ENCODE assay signal across 9 mouse cellular contexts in the genomic region with DNA sequence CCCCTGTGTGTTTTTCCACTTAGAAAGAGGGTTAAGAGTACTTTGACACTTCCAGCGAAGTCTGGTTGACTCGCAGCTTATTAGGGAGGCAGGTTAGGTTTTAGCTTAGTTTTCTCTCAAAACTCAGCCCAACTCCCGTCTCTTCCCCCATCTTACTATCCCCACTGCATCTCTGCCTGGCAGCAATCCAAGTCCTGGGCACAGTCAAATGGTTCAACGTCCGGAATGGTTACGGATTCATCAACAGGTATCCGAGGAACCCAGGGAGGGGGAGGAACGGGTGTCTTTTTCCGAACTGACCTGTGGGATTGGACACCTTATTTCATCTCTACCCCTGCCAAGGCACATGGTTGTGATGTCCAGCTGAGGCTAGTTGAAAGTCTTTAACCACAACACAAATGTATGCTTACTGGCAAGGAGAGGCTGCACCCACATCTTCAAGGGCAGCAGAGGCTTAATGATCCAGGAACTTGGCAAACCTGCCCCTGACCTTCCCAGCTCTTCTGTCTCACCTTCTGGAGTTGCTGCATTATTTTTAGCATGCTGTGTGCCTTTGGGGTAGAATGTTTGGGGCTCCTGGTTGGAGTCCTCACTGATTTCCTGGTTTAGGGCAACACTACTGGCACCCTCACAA. TPM values are rescaled to one million over a fixed set of nuclear protein-coding genes. Genes with fewer than 3 reads are reported as not detected.
DNase-seq lines count a peak whose midpoint lies in the region; ATAC-seq lines count a peak whose summit lies in the region.
"Had no signal": no experiment of that assay in that cellular context is flagged by ENCODE, and none has a peak within 500 bp of the region (broad histone marks: within the 10 kb centered on the region; RNA-seq: fewer than 3 reads in every experiment).

No protein-coding gene starts in this region.

- H3K9me3 ChIP-seq in liver, embryonic 11.5 days (ENCODE audit: control insufficient read depth, low read length) = no peaks in the 10 kb centered on the region
- no peaks in the 10 kb centered on the region for H3K9me3 ChIP-seq in neural tube, embryonic 15.5 days (replicated peaks)

- peak overlapping the region; percentile 43; the same call in 1 of the 2 replicates for H3K4me3 ChIP-seq in liver, embryonic 11.5 days (ENCODE audit: low read depth, low read length)
- H3K4me3 ChIP-seq in neural tube, embryonic 15.5 days (replicated peaks) = peak overlapping the region; percentile 61

- H3K9ac ChIP-seq in liver, embryonic 11.5 days (ENCODE audit: low read depth, low read length) = no peak overlapping the region
- peak overlapping the region; percentile 57; the same call in 1 of the 2 replicates for H3K9ac ChIP-seq in neural tube, embryonic 15.5 days (replicated peaks)

- intact Hi-C loops in heart, postnatal 10 days (cut with DNase I) = no loop called here

- peak overlapping the region; percentile 90 for H3K4me2 ChIP-seq in liver, embryonic 11.5 days
- peak overlapping the region; percentile 100 for H3K4me2 ChIP-seq in neural tube, embryonic 15.5 days

- WGBS in liver, embryonic 11.5 days = 45% methylated on average over 9 of the region's 9 CpGs
- 32% methylated on average over 9 of the region's 9 CpGs for WGBS in neural tube, embryonic 15.5 days

- no peak for ATAC-seq in liver, embryonic 11.5 days (replicated peaks; ENCODE audit: low FRiP score)
- no peak for ATAC-seq in neural tube, embryonic 15.5 days (ENCODE audit: low FRiP score)
- no peak for ATAC-seq in erythroid progenitor cell, adult 5-6 weeks (replicated peaks; ENCODE audit: low FRiP score, poor library complexity, severe bottlenecking)

- no peak overlapping the region for H3K27ac ChIP-seq in liver, embryonic 11.5 days (ENCODE audit: low read depth, low read length)
- no peak overlapping the region for H3K27ac ChIP-seq in neural tube, embryonic 15.5 days (replicated peaks)
- H3K27ac ChIP-seq: macrophage had no signal

- peaks cover 19% of the 10 kb centered on the region for H3K4me1 ChIP-seq in liver, embryonic 11.5 days (replicated peaks; ENCODE audit: control insufficient read depth, insufficient read depth, low read length)
- H3K4me1 ChIP-seq in neural tube, embryonic 15.5 days = peaks cover 34% of the 10 kb centered on the region

- no peaks in the 10 kb centered on the region for H3K36me3 ChIP-seq in liver, embryonic 11.5 days (ENCODE audit: control insufficient read depth, insufficient read depth, low read length)
- no peaks in the 10 kb centered on the region for H3K36me3 ChIP-seq in neural tube, embryonic 15.5 days

- peaks cover 63% of the 10 kb centered on the region for H3K27me3 ChIP-seq in liver, embryonic 11.5 days (replicated peaks; ENCODE audit: control insufficient read depth, insufficient read depth, low read length)
- peaks cover 35% of the 10 kb centered on the region for H3K27me3 ChIP-seq in neural tube, embryonic 15.5 days (replicated peaks)

- DNase-seq in liver, embryonic 11.5 days (ENCODE audit: low spot score) = no peak
- DNase-seq in liver (no peak), MN1 (ENCODE audit: low spot score) (no peak)
- DNase-seq in heart, postnatal 10 days = peak; percentile 59 to 69
- peak; percentile 47 for DNase-seq in kidney, postnatal 14 days
- no peak for DNase-seq in urinary bladder, postnatal 4 days (ENCODE audit: low spot score in 2 of 2)

RNA-seq across cellular contexts. Expression of gene Ybx2, which starts 1.2 kb away (rescaled TPM):
- 1.3 and 1.7 TPM in 2 replicates for polyA plus RNA-seq in liver, embryonic 11.5 days (2014; fragmentation: Nextera tagmentation; extraction: Ambion mirVana)
- 10 to 100 TPM; 22.7 to 25.7 TPM for total RNA-seq in heart, postnatal 10 days (2021)
- 5.0 and 6.3 TPM in 2 replicates for polyA plus RNA-seq in neural tube, embryonic 15.5 days (2015; fragmentation: Nextera tagmentation; extraction: Ambion mirVana)
- total RNA-seq in erythroid progenitor cell, adult 5-6 weeks (2015; ENCODE audit: low replicate concordance) = not detected in 2 replicates
- total RNA-seq in erythroid progenitor cell, adult 5-6 weeks (2017; ENCODE audit: low replicate concordance) = 3.9 TPM in 1 of 2 replicates, not detected in the other
- polyA plus RNA-seq: macrophage had no signal

RNA-seq across cellular contexts. Expression of gene Slc2a4, which starts 11.2 kb away (rescaled TPM):
- polyA plus RNA-seq in liver, embryonic 11.5 days (2014; fragmentation: Nextera tagmentation; extraction: Ambion mirVana) = 7.0 and 8.3 TPM in 2 replicates
- 100 to 1,000 TPM; 135 to 144 TPM for total RNA-seq in heart, postnatal 10 days (2021)
- polyA plus RNA-seq in neural tube, embryonic 15.5 days (2015; fragmentation: Nextera tagmentation; extraction: Ambion mirVana) = 4.4 and 8.5 TPM in 2 replicates
- 94.7 and 103 TPM in 2 replicates for total RNA-seq in erythroid progenitor cell, adult 5-6 weeks (2015; ENCODE audit: low replicate concordance)
- total RNA-seq in erythroid progenitor cell, adult 5-6 weeks (2017; ENCODE audit: low replicate concordance) = 246 and 613 TPM in 2 replicates

RNA-seq across cellular contexts. Expression of gene Eif5a, which starts 15.1 kb away (rescaled TPM):
- 2,995 and 3,090 TPM in 2 replicates for polyA plus RNA-seq in liver, embryonic 11.5 days (2014; fragmentation: Nextera tagmentation; extraction: Ambion mirVana)
- total RNA-seq in heart, postnatal 10 days (2021) = 100 to 1,000 TPM; 488 to 490 TPM
- 1,034 and 1,270 TPM in 2 replicates for polyA plus RNA-seq in neural tube, embryonic 15.5 days (2015; fragmentation: Nextera tagmentation; extraction: Ambion mirVana)
- 394 and 471 TPM in 2 replicates for total RNA-seq in erythroid progenitor cell, adult 5-6 weeks (2015; ENCODE audit: low replicate concordance)
- 246 and 254 TPM in 2 replicates for total RNA-seq in erythroid progenitor cell, adult 5-6 weeks (2017; ENCODE audit: low replicate concordance)

RNA-seq across cellular contexts. Expression of gene Gps2, which starts 23.1 kb away (rescaled TPM):
- 121 and 130 TPM in 2 replicates for polyA plus RNA-seq in liver, embryonic 11.5 days (2014; fragmentation: Nextera tagmentation; extraction: Ambion mirVana)
- 10 to 100 TPM; 29.4 to 30.5 TPM for total RNA-seq in heart, postnatal 10 days (2021)
- polyA plus RNA-seq in neural tube, embryonic 15.5 days (2015; fragmentation: Nextera tagmentation; extraction: Ambion mirVana) = 63.1 and 64.7 TPM in 2 replicates
- 268 and 359 TPM in 2 replicates for total RNA-seq in erythroid progenitor cell, adult 5-6 weeks (2015; ENCODE audit: low replicate concordance)
- total RNA-seq in erythroid progenitor cell, adult 5-6 weeks (2017; ENCODE audit: low replicate concordance) = 130 and 161 TPM in 2 replicates

RNA-seq across cellular contexts. Expression of gene Cldn7, which starts 27.7 kb away (rescaled TPM):
- 4.0 and 5.1 TPM in 2 replicates for polyA plus RNA-seq in liver, embryonic 11.5 days (2014; fragmentation: Nextera tagmentation; extraction: Ambion mirVana)
- not detected for total RNA-seq in heart, postnatal 10 days (2021)
- 0.33 and 64.8 TPM in 2 replicates for polyA plus RNA-seq in neural tube, embryonic 15.5 days (2015; fragmentation: Nextera tagmentation; extraction: Ambion mirVana)
- total RNA-seq in erythroid progenitor cell, adult 5-6 weeks (2015; ENCODE audit: low replicate concordance) = not detected in 2 replicates
- not detected in 2 replicates for total RNA-seq in erythroid progenitor cell, adult 5-6 weeks (2017; ENCODE audit: low replicate concordance)
- polyA plus RNA-seq: macrophage had no signal

Comparison
In these comparisons a context has a peak if more than half of its experiments do, and no peak if none do; other contexts are left out.
1. DNase-seq: peak in heart, postnatal 10 days (2 of 2) and kidney, postnatal 14 days (single experiment); none in liver, embryonic 11.5 days (single experiment), liver (single experiment), MN1 (single experiment) and urinary bladder, postnatal 4 days (0 of 2).
2. RNA of gene Ybx2, which starts 1.2 kb away (total RNA-seq): 22.7 to 25.7 TPM in heart, postnatal 10 days; 3.9 TPM in erythroid progenitor cell, adult 5-6 weeks; every median in the first group is over 4 times any median in the second.